Mouse (Mus musculus): ENCODE measurements around the gene Tbl1xr1.

The Tbl1xr1 gene

DNA sequence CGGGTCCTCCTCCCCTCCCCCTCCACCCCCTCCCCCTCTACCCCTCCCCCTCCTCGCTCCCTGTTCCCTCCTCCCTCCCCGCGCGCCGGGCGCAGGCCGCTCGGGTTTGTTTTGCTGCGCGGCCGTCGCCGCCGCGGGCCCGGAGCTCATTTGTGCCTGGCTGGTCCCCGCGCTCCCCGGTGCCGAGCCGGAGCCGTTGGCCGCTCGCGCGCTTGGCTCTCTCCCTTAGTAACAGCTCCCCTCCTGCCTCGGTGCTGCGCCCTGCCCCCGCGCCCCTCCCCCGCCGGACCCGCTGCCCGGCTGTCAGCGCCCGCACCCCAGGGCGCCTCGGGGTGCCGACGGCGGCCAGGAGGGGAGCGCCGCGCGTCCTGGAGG, at the start of gene Tbl1xr1:
TSS of gene Tbl1xr1 (plus strand) at position 92 of the 375 bp plus-strand sequence.
- no peak for DNase-seq (ENCODE audit: low read depth)

DNA sequence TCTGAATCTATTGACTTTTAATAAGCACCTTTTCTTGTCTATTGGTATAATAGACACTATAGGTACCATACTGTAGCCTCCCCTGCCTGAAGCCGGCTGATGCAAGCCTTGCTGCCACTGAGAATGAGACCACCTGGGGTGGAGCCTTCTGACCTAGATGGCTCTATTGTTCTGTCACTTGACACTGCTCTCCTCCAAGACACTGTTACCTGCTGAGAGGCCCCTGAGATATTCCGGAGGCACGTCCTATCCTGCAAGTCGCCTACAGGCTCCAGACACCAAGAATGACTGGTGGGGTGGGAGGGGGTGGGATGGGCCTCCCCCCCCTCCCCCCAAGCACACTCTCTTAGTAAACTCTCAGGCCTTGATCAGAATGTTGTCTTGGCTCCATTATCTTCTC, 38.4 kb upstream of the Tbl1xr1 start:
- DNase-seq (ENCODE audit: low read depth) = no peak

DNA sequence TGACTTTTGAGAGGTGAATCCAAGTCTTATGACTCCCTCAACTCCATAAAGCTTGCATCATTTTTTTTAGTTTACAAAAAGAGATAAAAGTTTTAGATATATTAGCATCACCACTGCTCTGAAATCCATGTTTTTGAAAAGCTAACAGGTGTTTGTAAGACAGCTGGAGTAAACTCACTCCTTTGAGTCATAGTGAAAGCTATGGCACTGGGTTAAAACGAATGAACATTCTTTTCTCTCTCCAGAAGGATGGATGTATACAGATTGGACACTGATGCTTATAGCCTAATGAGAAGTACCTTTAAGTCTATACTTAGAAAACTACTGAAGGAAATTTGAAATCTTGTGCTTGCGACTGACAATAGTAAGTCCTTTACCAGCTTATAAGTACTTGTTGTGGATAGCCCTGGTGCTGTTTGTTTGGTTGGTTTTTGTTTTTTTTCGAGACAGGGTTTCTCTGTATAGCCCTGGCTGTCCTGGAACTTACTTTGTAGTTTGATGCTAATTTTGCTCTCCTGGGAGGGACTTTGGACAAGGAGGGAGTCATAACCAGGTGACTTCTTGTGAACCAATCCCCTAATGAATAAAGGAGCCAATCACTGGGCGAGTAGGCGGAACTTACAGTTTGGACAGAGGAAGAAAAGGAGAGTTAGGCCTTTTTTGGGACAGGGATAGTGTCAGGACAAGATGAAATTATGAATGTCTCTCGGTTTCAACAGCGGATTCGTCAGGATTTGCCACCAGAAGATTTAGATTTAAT, 37.2 kb upstream of the Tbl1xr1 start:
- DNase-seq (ENCODE audit: low read depth) = no peak

DNA sequence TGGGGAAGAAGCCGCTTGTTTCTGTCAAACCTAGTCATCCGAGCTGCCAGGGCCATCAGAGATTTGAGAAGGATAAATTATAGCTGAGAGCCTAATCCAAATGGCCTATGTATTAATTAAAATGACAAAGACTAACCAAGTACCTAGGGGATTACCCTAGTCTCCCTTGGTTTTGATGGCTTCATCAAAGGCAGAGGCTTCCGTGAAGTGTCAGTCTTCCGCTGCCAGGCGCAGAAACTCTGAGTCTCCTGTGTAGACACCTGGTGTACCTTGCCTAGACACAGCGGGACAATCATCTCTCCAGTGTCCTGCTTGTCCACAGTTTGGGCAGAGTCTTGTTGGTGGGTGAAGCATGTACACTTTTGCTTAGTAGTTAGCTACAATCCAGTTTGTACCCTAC, 35.8 kb upstream of the Tbl1xr1 start:
- DNase-seq (ENCODE audit: low read depth) = no peak

DNA sequence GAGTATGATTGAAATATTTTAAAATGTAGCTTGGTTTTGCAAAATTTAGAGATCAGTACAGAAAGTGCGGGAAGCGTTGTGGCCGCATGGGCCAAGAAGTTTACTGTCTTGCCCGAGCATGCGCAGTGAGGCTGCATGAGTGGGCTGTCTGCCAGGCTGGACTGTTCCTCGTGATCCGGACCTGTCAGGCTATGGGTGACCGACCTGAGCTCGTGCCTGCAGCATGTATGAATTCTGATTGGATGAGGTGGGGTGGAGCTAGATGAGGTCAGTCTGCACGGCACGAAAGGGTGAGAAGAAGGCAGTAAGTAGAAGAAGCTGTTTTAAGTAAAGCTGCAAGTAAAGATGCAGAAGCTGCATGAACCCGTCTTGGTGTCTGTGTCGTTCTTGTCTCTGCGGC, 29.2 kb upstream of the Tbl1xr1 start:
- no peak for DNase-seq (ENCODE audit: low read depth)

DNA sequence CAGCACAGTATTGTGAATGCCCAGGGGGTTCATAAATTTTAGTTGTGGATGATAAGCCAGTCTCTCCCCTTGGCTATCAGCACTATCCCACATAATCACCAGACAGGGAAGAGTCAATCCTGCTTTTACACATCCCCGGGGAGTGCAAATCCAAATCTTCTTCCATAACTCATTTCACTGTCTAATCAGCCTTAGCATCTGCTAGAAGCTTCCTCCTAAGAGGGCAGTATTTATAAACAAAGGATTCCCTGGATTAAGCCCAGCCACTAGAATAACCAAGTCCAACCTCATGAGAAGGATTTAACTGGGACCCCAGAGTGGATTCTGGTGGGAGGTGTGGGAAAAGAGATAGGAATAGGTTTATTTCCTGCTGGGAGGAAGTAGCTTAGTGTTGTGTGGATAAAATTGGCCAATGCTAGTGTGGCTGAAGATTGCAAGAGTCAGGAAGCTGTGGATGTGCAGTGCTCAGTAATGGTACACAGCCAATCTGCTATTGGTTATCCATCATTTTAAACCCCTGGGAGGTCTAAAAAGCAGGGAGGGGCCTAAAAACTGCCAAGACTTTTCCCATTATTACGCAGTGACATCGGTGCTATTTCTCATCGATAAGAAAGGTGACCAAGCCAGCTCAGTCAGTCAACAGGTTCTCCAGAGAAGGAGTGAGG, 19.7 kb upstream of the Tbl1xr1 start:
- DNase-seq (ENCODE audit: low read depth) = no peak

DNA sequence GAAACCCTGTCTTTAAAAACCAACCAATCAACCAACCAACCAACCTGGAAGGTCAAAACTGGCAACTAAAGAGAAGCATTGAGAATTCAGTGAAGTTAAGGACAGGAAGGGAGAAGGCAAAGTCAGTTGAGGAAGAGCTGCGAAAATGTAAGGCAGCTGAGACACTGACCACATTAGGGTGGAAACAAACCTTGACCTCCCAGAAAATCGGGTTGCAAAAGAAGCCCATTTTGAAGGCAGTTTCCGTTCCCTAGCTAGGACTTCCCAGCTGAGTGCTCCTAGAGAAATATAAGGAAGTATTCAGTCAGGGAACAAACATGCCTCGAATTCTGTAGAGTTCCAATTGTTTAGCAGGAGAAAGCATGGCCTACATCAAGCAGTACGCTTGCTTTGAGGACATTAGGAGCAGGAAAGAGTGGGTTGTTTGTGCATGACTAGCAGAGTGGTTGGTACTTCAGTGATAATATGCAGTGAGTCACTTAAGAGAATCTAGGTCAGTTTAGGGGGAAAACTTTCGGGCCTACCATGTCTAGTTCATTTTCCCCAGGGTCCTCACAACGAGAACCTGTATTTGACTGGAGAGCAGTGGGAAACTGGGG, 18.1 kb upstream of the Tbl1xr1 start:
- DNase-seq (ENCODE audit: low read depth) = no peak

DNA sequence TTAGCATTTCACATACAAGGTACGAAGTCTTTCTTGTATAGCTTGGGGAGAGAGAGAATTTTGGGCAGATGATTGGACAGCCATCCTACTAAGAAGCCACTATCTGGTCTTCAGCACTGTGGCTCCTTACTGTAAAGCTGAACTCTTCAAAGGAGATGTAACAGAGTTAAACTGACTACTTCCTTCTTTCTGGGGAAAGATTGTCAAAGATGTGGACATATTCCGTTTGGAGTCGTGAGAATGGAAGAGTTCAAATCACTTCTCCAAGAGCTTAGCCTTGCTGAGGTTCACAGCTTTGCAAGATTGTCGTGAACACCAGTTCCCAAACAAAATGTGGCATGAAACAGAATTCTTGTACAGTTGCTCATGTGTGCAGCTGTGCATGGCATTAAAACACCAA, 15.3 kb upstream of the Tbl1xr1 start:
- DNase-seq (ENCODE audit: low read depth) = no peak

DNA sequence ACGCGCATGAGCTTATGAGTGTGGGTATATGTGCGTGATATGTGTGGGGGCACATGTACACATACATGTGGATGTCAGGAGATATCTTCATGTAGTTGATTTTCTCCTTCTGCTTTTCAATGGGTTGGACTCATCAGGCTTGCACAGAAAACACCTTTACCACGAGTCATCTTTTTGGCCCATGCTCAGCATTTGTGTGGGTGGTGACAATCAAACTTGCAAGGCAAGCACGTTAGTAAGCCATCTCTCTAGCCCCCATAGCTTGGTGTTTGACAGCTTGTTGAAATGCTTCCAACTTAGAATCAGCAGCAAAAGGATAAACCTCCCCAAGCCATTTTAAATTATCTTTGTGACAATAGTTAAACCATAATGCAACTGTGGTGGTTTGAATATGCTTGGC, 7.8 kb upstream of the Tbl1xr1 start:
- DNase-seq (ENCODE audit: low read depth) = no peak

DNA sequence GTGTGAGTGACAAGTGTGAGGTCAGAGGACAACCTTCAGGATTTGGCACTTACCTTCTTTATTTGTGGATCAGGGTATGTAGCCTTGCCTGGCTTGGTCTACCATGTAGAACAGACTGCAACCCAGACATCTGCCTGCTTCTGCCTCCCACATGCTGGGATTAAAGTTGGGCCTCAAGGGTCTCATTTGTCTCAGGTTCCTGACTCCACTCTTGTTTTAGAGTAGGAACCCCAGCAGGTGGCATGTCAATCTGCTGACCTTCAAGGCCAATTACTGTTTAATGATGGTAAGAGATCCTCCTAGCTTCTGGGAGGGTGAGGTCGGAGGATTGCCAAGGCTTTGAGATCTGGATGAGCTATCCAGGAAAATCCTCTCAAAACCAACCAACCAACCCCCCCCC, 2.5 kb upstream of the Tbl1xr1 start:
- DNase-seq (ENCODE audit: low read depth) = no peak

DNA sequence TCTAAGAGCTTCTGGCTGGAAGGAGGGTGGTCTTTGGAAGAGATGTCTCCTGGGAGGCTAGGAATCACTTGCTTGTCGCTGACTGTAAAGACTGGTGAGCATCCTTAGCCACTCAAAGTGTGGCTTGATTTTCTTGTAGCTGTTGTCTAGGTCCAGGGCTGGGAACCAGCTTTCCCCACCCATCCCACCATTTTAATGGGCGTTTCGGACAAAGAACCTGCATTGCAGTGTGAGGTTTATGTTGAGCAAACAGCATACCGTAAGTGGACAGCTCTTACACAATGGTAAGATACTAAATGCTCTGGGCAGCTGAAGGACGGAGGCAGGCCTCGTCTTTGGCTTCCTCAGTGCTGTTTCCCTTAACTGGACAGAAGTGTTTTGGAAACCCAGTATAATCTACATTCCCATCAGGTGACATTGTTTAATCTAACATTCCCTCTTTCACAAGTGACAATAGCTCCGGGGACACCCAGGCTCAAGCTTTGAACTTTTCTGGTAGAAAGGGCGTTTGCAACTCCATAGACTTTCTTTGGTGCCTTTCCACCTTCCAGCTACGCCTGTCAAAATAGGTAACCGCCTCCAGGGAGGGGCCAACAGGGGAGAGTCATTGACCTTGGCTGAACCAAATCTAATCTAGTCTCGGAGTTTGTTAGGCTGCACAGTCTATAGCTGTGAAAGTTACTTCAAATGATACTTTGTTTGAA, 1.7 kb upstream of the Tbl1xr1 start:
- DNase-seq (ENCODE audit: low read depth) = peak; percentile 63

DNA sequence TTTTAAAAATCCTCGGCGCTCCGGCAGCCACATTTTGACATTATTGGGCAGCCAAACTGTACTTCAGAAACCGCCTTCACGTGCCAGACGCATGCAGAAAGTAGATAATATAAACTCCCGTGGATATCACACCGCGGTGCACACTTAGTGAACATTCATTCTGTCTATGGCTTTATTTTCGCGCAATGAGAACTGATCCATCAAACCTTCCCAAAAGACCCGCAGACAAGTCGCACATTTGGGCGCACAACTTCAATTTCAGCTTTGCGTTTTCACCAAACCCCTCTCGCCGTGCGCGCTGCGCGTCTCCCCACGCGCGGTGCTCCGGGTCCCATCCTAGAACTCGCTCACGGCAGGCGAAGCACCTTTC, 950 bp upstream of the Tbl1xr1 start:
- peak; percentile 19 for DNase-seq (ENCODE audit: low read depth)

DNA sequence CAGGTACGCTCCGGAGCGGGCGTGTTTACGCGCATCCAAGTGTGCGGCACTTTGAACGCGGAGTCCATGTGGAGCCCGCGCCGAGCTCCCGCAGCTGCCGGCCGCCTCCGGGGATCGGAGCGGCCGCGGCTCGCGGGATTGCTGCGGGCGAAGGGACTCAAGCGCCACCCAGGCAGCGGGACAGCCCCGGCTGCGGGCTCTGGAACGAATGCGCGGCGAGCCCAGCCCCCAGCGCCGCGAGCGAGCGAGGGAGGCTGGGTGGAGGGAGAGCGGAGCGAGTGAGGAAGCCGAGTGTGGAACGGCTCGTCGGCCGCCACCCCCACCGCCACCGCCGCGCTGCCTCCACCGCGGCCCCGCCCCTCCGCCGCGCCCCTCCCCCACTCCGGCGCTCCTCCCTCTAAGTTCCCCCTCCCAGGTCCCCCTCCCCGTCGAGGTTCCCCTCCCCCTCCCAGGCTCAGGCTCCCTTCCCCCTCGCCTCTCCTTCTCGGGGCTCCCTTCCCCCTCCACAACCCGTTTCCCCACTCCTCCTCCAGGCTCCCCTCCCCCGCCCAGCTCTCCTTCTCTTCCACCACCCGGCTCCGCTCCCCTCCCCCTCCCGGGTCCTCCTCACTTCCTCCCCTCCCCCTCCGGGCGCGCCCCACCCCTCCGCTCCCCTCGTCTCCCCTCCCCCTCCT, 428 bp upstream of the Tbl1xr1 start:
- DNase-seq (ENCODE audit: low read depth) = peak; percentile 65

DNA sequence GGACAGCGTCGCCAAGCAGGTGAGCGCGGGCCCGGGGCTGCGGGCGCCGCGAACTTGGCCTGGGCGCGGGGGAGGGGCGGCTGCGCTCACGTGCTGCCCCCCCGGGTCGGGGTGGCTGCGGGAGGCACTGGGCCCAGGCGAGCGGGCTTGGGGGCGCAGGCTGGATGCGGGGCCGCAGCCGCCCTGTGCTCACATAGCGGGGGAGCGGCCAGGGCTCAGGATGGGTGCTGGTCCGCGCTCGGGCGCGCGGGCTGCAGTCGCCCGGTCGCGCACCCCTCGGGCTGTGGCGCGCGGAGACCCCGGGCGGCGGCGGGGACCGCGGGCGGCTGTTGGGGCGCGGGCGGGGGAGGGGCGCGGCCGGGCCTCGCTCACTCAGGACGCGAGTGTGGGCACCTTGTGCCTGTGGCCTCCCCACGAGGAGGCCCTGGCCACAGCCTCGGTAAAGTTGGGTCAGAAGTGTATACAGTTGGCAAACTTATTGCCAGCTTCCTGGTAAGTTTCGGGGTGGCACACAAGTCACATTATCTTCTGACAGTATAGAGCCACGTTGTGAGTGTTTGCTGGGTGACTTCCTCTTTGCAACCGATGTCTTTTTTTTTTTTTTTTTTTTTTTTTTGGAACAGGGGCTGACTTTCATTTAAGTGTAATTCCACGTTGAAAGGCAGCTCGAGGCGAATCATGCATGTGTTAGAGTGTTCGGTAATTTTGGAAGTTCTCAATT, 644 bp downstream of the Tbl1xr1 start:
- peak; percentile 34 for DNase-seq (ENCODE audit: low read depth)

DNA sequence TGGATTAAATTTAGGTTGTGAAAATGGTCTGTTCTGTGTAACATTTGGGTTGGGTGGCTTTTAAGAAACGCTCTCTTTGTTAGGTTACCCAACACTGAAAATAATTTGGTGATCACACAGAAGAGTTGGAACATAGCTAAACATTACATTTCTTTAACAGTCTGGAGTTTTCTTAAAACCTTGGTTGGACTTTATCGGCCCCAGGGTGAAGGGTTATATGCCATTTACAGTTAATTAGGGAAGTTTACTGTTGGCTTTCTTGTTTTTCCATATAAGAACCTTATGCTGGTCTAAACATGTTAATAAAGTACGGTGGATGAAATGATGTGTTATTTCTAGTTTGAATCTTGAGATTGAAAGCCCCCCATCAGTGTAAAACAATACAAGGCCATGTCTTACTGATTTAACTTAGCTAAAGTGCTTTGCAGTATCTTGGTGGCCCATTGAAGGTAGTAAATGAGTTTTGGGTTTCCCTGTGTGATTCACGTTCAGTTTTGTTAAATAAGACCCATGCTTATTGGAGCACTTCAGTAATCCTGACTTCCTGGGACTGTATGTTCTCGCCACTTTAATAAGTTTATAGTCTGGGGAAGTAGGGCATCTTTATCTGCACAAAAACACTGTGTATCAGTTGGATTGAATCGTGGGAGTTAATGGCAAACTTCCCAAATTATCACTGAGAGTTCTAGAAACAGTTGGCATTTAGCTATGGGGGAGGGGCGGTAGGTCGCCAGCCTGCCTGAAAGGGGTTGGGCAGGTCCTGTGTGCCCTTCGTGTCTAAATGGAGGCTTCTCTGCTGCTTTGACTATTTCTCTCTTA, 1.4 kb downstream of the Tbl1xr1 start:
- peak; percentile 31 for DNase-seq (ENCODE audit: low read depth)

DNA sequence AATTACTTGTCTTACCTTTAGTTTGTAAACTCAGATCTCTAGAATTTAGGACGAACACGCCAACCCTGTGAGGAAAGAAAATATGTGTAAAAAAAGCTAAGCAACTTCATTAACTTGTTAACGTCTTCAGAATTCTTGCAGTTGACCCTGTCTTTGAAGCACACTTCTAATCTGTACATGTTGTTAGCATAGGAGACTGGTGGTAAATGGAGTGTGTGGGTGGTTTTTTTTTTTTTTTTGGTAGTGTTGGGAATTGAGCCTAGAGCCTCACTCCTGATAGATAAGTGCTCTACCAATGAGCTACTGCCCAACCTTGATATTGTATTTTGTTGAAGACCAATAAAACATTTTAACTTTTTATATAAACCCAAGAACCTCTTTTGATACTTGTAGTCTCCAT, 2.1 kb downstream of the Tbl1xr1 start:
- peak; percentile 16 for DNase-seq (ENCODE audit: low read depth)

DNA sequence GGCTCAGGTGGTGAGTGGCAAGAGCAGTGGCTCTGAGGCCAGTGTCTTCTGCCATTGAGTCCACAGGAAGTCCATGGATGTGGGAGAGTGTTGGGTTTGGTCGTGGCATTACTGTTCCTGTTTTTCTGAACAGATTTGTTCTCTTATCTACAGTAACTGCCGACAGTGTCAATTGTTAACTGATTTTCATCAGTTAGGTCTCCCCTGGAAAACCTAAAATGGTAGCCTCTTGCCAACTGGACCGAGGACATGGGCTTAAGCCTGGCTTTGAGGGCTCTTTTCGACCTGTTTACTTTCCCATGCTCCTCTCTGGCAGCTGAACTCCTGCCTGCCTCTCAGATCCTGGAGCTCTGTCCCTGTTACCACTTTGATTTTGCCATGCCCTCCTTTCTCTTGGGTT, 5.4 kb downstream of the Tbl1xr1 start:
- DNase-seq (ENCODE audit: low read depth) = no peak

DNA sequence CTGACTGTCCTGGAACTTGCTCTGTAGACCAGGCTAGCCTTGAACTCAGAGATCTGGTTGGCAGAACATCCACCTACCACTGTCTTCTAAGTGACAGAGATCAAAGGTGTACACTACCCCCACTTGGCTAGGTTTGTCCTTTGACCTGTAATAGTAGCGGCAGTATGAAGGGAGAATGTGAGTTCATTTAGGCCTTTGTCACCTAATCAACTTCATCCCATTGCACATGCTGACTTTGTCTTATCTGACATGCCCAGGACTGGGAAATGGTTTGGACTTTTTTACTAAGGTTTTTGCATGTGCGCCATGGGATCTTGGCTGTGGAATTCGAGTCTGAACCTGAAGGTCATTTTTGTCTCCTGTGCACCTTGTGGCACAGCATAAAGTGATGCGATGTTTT, 6.4 kb downstream of the Tbl1xr1 start:
- DNase-seq (ENCODE audit: low read depth) = peak; percentile 38

DNA sequence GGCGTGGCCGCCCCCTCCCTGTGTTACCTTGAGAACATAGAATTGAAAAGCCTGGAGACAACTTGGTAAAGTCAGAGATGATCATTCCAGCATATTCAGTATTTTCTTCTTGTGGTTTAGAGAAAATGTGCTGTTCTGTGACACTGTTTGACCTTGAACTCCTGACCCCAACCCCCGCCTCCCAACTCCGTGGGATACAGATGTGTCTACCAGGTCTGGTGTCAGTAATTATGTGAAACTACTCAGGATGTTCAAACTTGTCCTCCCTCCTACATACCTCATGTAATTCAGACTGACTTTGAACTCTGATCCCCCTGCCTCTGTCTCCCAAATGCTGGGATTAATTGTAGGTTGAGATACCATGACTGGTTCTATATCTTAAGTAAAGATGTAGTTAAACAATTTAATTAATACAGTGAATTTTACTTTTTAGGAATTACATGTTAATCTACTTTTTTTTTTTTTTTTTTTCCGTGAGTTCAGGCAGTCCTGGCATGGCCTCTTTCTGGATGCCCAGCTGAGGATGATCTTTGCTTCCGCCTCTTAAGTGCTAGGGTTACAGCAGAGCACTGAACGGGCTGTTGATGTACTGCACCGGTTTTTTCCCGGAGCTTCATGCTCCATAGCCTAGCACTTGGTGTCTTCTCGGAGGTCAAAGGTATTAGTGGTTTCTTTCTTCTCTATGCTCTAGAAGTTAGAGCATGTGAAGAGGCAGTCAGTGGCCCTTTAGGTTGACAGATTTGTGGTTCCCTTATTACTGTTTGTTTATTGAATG, 8.0 kb downstream of the Tbl1xr1 start:
- DNase-seq (ENCODE audit: low read depth) = no peak

DNA sequence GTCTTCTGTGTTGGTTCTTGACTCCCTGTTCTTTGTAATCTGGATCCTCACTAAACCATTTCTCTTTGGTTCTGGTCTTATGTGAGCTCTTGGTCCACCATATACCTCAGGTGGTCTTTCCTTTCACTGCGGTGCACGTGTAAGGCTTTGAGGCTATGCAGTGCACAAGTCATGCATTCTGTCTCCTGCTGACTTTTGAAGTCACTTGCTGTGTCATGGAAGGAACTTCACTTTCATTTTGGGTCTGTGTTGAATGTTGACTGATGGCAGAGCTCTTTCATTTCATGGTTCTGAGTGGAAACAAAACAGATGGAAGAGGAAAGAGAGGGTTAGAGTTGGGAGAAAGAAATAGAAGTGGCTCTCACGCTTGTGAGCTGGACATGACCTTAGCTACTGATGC, 13.4 kb downstream of the Tbl1xr1 start:
- no peak for DNase-seq (ENCODE audit: low read depth)
